Mouse (Mus musculus): ENCODE results near the gene Btbd11.

The Btbd11 gene

DNA sequence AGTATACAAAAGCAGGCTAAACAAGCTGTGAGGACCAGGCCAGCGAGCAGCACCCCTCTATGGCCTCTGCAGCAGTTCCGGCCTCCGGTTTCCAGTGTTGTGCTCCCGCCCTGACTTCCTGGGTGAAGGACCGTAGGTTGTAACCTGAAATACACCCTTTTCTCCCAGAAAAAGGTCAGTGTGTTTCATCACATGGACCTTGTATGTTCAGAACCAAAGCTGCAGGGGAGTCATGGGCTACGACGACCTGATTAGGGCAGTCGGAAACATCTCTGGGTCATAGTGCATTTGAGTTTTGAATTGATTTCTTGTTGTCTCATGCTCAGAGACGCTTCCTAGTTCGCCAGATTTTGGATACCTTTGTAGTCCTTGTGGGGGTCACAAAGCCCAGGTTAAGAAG is 74.1 kb downstream of the Btbd11 start:
- peaks cover 30% of the 10 kb centered on the region for H3K27me3 ChIP-seq (ENCODE audit: insufficient read depth, low read length)
- no peaks in the 10 kb centered on the region for H3K36me3 ChIP-seq (ENCODE audit: insufficient read depth, low read length)
- H3K4me3 ChIP-seq (replicated peaks; ENCODE audit: low read length), result no peak overlapping the region
- H3K9me3 ChIP-seq (ENCODE audit: low read length), result no peaks in the 10 kb centered on the region
- no peak for TF ChIP-seq CTCF (conservative IDR thresholded peaks at IDR 0.05; ENCODE audit: low read length)
- TF ChIP-seq NANOG (IDR thresholded peaks at IDR 0.05; ENCODE audit: borderline replicate concordance, low read length), result no peak
- no peak for TF ChIP-seq POU5F1 (IDR thresholded peaks at IDR 0.05; ENCODE audit: borderline replicate concordance, low read length)
- H3K4me1 ChIP-seq (replicated peaks; ENCODE audit: low read depth, low read length), result peaks cover 54% of the 10 kb centered on the region

GRCm38 (mm10) chr10:85464152-85464551 is 77.5 kb downstream of the Btbd11 start:
- Histone ChIP-seq H3K4me3 (replicated peaks; ENCODE audit: low read length) (no peak overlapping the region), H3K4me1 (replicated peaks; ENCODE audit: low read depth, low read length) (peaks cover 53% of the 10 kb centered on the region), H3K27me3 (ENCODE audit: insufficient read depth, low read length) (peaks cover 10% of the 10 kb centered on the region; the same call in 1 of the 2 replicates), H3K36me3 (ENCODE audit: insufficient read depth, low read length) (no peaks in the 10 kb centered on the region), H3K9me3 (ENCODE audit: low read length) (no peaks in the 10 kb centered on the region)
- TF ChIP-seq CTCF (conservative IDR thresholded peaks at IDR 0.05; ENCODE audit: low read length) (no peak), NANOG (IDR thresholded peaks at IDR 0.05; ENCODE audit: borderline replicate concordance, low read length) (no peak), POU5F1 (IDR thresholded peaks at IDR 0.05; ENCODE audit: borderline replicate concordance, low read length) (no peak)

DNA sequence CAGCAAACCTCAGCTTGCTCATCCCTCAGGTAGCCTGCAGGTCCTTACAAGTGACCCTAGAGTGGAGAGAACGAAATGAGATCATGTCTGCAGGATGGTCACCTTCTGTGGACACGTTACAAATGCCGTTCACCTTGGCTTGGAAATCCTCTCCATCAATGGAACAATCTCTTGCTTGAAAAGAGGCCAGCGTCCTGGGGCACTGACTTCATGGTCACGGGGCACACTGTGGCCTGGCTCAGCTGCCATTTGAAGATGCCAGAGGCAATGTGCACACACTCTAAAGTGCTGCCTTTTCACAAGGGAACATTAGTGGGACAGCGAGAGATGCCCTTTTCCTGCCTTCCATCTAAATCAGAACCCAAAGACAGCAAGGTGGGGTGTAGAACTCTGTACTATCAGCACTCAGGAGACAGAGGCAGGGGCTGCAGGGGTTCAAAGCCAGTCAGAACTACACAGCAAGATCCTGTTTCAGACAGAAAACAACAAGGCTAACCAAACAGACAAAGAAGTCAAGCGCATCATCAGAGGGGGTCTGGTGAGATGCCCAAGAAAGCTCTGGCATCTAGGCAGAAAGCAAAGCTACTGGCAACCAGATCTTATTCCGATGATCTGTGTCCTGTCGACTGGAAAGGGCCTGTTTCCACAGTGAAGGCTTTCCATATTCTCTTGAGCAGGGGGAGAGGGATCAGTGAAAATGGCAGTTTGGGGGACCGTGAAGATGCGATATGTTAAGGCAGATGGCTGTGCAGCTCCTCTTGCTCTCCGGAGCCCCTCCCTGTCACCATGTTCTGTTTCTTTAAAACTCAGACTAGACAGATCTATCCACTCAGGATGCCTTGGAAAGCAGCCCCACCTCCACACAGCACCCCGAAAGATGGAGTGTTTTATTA is 79.1 kb downstream of the Btbd11 start:
- TF ChIP-seq NANOG (IDR thresholded peaks at IDR 0.05; ENCODE audit: borderline replicate concordance, low read length) (no peak), POU5F1 (IDR thresholded peaks at IDR 0.05; ENCODE audit: borderline replicate concordance, low read length) (no peak), CTCF (conservative IDR thresholded peaks at IDR 0.05; ENCODE audit: low read length) (no peak)
- peaks cover 48% of the 10 kb centered on the region for H3K4me1 ChIP-seq (replicated peaks; ENCODE audit: low read depth, low read length)
- H3K36me3 ChIP-seq (ENCODE audit: insufficient read depth, low read length), result no peaks in the 10 kb centered on the region
- no peak overlapping the region for H3K4me3 ChIP-seq (replicated peaks; ENCODE audit: low read length)
- no peaks in the 10 kb centered on the region for H3K9me3 ChIP-seq (ENCODE audit: low read length)
- 0 out of 2 replicates have a peak, but pooled peaks cover 10% of the 10 kb centered on the region for H3K27me3 ChIP-seq (ENCODE audit: insufficient read depth, low read length)

DNA sequence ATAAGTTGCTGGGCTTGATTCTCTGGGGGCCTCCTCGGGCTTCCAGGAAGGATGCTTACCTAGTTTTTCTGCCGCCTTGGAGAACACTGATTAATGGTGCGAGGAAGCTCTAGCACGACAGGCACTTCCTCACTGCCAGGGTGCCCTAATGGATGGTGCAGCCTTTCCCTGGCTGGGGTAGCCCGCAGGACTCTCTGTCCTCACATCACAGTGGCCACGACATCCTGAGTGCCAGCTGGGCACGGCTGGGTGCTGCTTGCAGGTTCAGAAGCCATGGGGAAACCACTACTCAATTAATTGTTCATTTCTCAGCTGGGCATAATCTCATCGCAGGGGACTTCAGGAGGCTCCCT is 79.8 kb downstream of the Btbd11 start:
- H3K4me3 ChIP-seq (replicated peaks; ENCODE audit: low read length), result no peak overlapping the region
- peaks cover 47% of the 10 kb centered on the region for H3K4me1 ChIP-seq (replicated peaks; ENCODE audit: low read depth, low read length)
- H3K36me3 ChIP-seq (ENCODE audit: insufficient read depth, low read length), result no peaks in the 10 kb centered on the region
- no peaks in the 10 kb centered on the region for H3K9me3 ChIP-seq (ENCODE audit: low read length)
- 0 out of 2 replicates have a peak, but pooled peaks cover 10% of the 10 kb centered on the region for H3K27me3 ChIP-seq (ENCODE audit: insufficient read depth, low read length)
- TF ChIP-seq POU5F1 (IDR thresholded peaks at IDR 0.05; ENCODE audit: borderline replicate concordance, low read length), result no peak
- no peak for TF ChIP-seq NANOG (IDR thresholded peaks at IDR 0.05; ENCODE audit: borderline replicate concordance, low read length)
- TF ChIP-seq CTCF (conservative IDR thresholded peaks at IDR 0.05; ENCODE audit: low read length), result no peak

- Histone ChIP-seq H3K27me3 (ENCODE audit: insufficient read depth, low read length) (0 out of 2 replicates have a peak, but pooled peaks cover 10% of the 10 kb centered on the region), H3K9me3 (ENCODE audit: low read length) (no peaks in the 10 kb centered on the region), H3K4me3 (replicated peaks; ENCODE audit: low read length) (no peak overlapping the region), H3K4me1 (replicated peaks; ENCODE audit: low read depth, low read length) (peaks cover 47% of the 10 kb centered on the region), H3K36me3 (ENCODE audit: insufficient read depth, low read length) (no peaks in the 10 kb centered on the region)
- TF ChIP-seq POU5F1 (IDR thresholded peaks at IDR 0.05; ENCODE audit: borderline replicate concordance, low read length) (peak; percentile 74; the same call in 1 of the 2 replicates), CTCF (conservative IDR thresholded peaks at IDR 0.05; ENCODE audit: low read length) (no peak)
Measured at GRCm38 (mm10) chr10:85467393-85467792, 80.8 kb downstream of the Btbd11 start.

- no peak overlapping the region for H3K4me3 ChIP-seq (replicated peaks; ENCODE audit: low read length)
- no peaks in the 10 kb centered on the region for H3K36me3 ChIP-seq (ENCODE audit: insufficient read depth, low read length)
- 0 out of 2 replicates have a peak, but pooled peaks cover 10% of the 10 kb centered on the region for H3K27me3 ChIP-seq (ENCODE audit: insufficient read depth, low read length)
- TF ChIP-seq CTCF (conservative IDR thresholded peaks at IDR 0.05; ENCODE audit: low read length) (no peak), POU5F1 (IDR thresholded peaks at IDR 0.05; ENCODE audit: borderline replicate concordance, low read length) (no peak), NANOG (IDR thresholded peaks at IDR 0.05; ENCODE audit: borderline replicate concordance, low read length) (no peak)
- H3K4me1 ChIP-seq (replicated peaks; ENCODE audit: low read depth, low read length), result peaks cover 56% of the 10 kb centered on the region
- no peaks in the 10 kb centered on the region for H3K9me3 ChIP-seq (ENCODE audit: low read length)
Measured at GRCm38 (mm10) chr10:85468527-85468926, 81.9 kb downstream of the Btbd11 start.

GRCm38 (mm10) chr10:85469341-85469740 is 82.7 kb downstream of the Btbd11 start:
- Histone ChIP-seq H3K27me3 (ENCODE audit: insufficient read depth, low read length) (0 out of 2 replicates have a peak, but pooled peaks cover 6% of the 10 kb centered on the region), H3K4me3 (replicated peaks; ENCODE audit: low read length) (no peak overlapping the region), H3K4me1 (replicated peaks; ENCODE audit: low read depth, low read length) (peaks cover 58% of the 10 kb centered on the region), H3K9me3 (ENCODE audit: low read length) (no peaks in the 10 kb centered on the region), H3K36me3 (ENCODE audit: insufficient read depth, low read length) (no peaks in the 10 kb centered on the region)
- no peak for TF ChIP-seq POU5F1 (IDR thresholded peaks at IDR 0.05; ENCODE audit: borderline replicate concordance, low read length)
- no peak for TF ChIP-seq CTCF (conservative IDR thresholded peaks at IDR 0.05; ENCODE audit: low read length)
- TF ChIP-seq NANOG (IDR thresholded peaks at IDR 0.05; ENCODE audit: borderline replicate concordance, low read length), result no peak

- peaks cover 45% of the 10 kb centered on the region for H3K4me1 ChIP-seq (replicated peaks; ENCODE audit: low read depth, low read length)
- no peaks in the 10 kb centered on the region for H3K27me3 ChIP-seq (ENCODE audit: insufficient read depth, low read length)
- no peak for TF ChIP-seq CTCF (conservative IDR thresholded peaks at IDR 0.05; ENCODE audit: low read length)
- TF ChIP-seq POU5F1 (IDR thresholded peaks at IDR 0.05; ENCODE audit: borderline replicate concordance, low read length), result peak; percentile 70; the same call in 1 of the 2 replicates
- TF ChIP-seq NANOG (IDR thresholded peaks at IDR 0.05; ENCODE audit: borderline replicate concordance, low read length), result no peak
- no peak overlapping the region for H3K4me3 ChIP-seq (replicated peaks; ENCODE audit: low read length)
- H3K36me3 ChIP-seq (ENCODE audit: insufficient read depth, low read length), result no peaks in the 10 kb centered on the region
- no peaks in the 10 kb centered on the region for H3K9me3 ChIP-seq (ENCODE audit: low read length)
Measured at GRCm38 (mm10) chr10:85473265-85473664, 86.7 kb downstream of the Btbd11 start.

Measured in E14TG2a.4 (cell line).